Mouse (Mus musculus) common myeloid progenitor, adult 5-6 weeks (primary cell): ENCODE data around the gene Tnfrsf21. TPM values are rescaled to one million over a fixed set of nuclear protein-coding genes. Genes with fewer than 3 reads are reported as not detected.

Experiments used
- ATAC-seq: replicated peaks from 2 replicates; pipeline ENCODE4 v1.8.0; 2016; ENCODE audit warnings: low read depth, mild to moderate bottlenecking, moderate TSS enrichment, inconsistent platforms; ENCODE audit not compliant: poor library complexity, severe bottlenecking
- total RNA-seq: library from RNA; stranded (forward); fragments of 200-1000, 187-1606 nt; gene quantifications from 2 replicates; pipeline ENCODE4 v1.2.3, GENCODE M21; 2017

Tnfrsf21 gene
- total RNA-seq, 1 experiment from 2014 or later = 39.2 TPM

DNA sequence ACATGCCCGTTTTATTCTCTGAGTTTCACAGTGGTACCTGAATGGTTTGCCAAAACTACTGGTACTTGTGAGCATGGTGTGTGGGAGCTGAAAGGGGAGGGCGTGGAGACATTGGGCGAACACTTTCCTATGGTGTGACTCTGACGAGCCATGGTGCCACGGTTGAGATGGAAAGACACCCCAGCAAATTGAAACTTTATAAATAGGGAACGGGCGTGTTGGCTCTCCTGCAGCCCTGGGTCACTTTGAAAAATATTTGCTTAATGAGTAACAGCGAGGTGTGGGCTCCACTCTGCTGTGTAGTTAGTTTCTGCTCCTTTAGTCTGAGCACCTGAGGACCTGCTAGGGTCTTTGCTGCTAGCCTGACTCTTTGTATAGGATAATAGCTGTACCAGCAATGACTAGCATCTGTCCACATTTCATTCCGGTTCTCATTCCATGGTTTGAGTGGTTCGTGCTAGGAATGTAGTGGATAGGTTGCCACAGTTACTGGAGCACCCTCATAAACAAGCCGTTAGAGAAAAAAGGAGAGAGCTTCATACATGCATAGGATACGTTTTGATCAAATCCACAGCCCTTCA is 7.4 kb downstream of the Tnfrsf21 start:
- no peak for ATAC-seq

DNA sequence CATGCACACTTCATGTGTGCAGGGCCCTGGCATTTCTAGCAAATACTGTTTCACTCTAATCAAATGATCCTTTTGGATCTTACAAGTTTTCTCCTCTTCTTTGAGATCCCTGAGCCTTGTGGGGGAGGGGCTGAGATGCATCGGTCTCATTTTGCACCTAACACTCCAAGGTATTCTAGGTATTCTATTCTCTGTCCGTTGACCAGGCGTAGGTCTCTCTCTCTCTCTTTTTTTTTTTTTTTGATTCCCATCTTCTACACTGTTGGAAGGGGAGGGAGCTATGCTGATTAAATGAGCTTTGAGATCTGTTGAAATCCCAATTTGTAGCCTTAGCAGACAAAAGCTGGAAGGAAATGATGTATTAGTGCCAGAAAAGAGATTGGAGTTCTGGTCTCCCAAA is 8.2 kb downstream of the Tnfrsf21 start:
- ATAC-seq = no peak

DNA sequence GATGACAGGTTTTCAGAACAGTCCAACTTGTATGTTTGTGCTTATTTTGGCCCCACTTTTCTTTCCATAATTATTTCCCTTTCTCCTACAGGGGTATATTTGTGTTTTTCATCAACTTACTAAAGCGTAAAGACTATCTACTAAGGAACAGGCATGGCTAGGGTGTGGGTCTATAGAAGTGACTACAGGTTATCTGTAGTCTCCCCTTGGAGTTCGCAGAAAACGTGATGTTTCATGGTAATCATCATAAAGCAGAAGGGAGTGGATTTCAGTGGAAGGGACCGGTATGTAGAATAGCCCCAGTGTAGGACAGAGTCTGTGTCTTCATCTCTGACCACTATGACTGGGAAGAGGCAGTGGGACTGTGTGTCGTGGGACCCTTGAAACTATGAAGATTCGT is 8.7 kb downstream of the Tnfrsf21 start:
- no peak for ATAC-seq

DNA sequence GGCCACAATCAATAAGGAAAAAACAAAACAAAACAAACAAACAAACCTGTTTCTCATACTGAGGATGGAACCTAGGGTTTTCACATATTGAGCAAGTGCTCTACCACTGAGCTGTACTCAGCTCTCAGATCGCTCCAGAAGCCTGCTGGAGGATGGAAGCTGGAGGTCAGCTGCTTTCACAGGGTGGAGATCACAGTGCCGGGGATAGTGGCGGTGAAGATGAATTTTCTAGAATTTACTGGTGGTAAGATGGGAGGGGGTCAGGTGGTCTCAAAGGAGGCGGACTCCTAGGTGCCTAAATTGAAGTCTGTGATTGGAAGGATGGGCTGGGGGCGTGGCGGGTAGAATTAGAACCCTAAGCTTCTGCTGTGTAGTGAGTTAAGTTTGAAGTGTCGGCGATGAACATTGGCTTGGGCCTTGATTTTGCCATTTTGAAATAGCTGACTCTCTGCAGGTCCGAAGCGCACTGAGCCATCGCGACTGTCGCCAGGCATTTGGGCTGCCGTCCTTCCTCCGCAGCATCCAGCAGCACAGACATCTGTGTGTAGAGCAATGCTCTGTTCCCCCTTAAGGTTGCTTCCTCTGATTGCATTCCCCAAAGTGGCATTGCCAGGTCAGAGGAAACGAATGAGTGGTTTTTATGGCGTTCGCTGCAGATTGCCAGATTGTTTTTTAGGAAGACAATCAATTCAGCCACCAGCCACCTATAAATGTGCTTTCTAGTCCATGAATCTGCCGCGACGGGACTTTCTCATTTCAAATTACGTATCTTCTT is 9.7 kb downstream of the Tnfrsf21 start:
- ATAC-seq = no peak

DNA sequence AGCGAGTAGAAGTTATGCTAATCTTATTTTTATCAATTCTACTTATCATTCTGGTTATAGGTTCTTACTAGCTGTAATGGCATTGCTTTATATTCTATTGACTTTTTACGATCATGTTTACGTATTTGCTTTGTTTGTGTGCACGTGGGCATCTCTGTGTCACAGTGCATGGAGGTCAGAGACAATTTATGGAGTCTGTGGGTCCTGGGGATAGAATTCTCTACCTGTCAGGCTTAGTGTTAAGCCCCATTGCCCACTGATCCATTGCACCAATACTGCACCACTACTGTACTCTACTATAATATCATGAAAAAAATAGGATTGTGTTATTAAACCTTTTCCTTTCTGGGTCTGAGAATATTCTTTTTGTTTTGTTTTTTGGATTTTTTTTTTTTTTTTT is 10.4 kb downstream of the Tnfrsf21 start:
- no peak for ATAC-seq

DNA sequence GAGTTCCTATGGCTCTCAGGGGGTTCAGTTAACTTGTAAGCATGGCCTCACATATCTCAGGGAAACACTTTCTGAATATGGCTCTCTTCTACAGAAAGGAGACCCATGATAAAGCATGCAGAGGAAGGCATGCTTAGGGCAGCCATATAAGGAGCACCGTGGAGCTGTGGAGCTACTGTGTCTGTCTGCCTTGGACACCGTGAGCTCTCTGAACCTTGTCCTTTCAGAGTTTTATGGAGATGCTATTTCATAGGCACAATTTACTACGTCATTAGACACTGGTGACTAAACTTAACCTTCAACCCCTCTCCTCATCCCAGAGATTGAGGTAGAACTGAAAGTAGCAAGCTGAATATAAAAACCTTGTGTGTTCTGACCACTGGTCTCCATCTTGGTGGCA is 13.2 kb downstream of the Tnfrsf21 start:
- ATAC-seq = no peak

DNA sequence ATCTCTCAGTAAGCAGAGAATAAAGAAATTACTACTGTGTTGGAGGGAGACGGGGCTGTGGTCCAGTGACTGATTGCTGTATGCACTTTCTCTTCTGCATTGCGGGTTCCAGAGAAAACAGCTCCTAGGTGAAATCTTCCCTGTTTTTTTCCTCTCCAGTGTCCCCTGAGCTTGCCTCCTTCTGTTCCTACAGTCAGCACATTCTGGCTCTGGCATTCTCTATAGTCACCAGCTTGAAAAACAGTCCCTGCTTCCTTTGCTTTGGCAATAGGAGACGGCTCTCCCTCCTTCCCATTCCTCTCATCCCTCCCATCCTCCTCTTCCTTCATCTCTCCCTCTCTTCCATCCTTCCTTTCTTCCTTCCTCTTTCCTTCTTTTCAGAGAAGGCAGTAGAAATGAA is 13.9 kb downstream of the Tnfrsf21 start:
- no peak for ATAC-seq

DNA sequence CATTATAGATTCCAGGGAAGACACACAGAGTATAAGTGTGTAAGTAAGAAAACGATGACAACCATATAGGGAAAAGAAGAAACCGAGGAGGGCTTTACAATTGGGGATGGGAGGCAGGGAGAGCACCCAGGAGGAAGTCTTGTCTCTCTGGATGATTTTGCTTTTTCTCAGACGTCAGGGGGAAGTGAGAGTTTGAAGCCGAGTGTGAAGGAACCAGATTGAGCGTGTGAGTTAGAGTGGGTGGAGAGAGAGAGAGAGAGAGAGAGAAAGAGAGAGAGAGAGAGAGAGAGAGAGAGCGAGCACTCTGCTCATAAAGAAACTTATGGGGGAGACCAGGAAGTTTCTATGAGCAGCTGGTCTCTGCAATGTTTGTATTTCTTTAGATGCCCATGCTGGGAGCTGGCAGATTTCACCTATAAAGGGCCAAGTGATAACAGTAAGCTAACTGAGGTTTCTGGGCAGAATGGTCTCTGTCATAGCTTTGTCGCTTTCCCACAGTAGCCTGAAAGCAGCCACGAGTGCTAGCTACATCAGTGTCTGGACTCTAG is 16.2 kb downstream of the Tnfrsf21 start:
- ATAC-seq = peak; percentile 66

DNA sequence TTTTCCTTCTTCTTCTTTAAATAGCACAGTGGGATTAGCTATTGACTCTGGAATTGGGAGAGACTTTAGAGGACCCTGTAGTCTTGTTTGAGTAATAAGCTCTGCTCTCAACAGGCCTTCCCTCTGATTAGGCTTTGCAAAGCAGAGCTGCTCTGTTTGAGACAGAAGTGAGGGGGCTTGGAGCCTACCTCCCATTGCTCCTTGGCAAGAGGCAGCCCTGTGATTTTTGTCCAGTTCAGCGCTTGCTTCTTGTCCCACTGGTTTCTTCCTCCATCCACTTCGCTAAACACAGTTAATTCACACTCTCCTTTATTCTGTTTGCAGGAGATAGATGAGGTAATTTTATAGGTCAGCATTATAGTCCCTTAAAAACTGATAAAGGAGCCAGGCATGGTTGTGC is 19.0 kb downstream of the Tnfrsf21 start:
- ATAC-seq = no peak

DNA sequence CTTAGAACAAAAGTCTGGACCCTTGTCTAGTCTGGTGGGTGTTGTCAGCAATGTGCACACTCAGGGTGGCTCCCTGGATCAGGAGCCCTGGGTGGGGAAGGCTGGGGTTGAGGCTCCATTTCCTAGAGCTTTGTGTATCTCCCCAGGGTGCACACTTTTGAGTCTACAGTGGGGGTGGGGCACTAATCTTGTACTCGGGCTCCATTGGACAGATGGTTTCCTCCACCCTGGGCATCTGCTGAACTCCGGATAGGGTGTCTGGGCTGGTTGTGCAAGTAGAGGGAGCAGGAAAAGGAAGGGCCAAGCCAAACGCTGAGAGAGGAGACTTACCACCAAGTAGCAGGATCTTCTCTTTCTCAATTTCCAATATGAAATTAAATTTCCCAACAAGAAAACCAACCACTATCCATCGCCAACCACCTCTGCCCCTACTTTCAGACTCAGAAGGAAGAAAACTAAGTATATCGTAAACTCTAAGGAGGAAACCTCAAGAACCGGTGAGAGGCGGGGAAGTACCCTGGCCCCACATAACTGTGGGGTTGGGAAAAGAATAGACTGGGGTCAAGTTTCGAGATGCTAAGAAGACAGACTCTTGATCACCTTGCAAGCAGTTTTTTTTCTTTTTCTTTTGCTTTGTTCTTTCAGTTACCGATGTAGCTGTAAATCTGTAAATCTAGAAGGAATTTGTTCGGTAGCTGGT is 19.9 kb downstream of the Tnfrsf21 start:
- peak; percentile 82 for ATAC-seq

DNA sequence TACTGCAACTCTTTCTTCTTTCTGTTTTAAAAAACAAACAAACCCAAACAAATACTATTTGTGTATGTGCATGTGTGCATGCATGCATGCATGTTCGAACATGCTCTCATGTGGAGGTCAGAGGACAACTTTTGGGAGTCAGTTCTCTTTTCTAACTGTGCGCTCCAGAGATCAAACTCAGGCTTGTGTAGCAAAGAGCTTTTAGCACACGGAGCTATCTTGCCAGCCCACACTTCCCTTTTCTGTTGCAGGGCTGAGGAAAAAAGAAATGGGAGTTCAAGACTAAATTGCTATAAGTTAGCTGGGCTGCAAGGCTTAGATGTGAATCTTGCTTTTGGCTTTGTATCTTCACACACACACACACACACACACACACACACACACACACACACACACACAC is 24.2 kb downstream of the Tnfrsf21 start:
- peak; percentile 59 for ATAC-seq

DNA sequence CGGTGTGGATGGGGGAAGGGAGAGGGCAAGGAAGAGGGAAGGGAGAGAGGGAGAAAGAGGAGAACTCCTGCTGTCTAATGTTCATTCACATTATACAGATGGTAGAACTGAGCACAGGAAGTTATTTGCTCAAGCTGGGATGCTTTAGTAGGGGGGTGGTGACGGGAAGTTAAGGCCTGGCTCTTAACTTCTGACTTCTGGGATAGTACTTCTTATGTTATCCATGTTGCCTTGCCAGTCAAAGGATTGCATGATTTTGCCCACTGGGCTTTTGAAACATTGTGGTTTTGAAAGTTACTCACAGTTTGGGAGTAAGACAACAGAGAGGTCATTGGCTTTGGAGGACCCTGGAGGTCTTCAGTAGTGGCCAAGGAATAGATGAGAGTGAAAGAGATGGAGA is 34.3 kb downstream of the Tnfrsf21 start:
- no peak for ATAC-seq

DNA sequence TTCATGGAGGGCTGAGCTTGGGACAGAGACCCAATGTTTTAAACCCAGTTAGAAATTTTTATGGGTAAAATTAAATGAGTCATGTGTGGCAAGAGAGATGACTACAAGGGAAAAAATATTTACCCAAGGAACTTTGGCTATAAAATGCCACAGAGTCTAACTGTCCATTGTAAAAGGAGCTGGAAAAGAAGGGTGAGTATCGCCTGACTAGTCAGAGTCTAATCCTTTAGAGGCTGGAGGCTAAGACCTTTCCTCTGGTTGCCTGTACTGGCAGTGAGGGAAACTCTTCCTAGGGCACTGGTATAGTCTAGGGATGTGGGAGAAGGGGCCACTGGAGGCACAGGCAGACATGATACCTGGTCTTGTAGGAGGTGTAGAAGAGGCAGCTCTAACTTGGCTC is 36.4 kb downstream of the Tnfrsf21 start:
- no peak for ATAC-seq

DNA sequence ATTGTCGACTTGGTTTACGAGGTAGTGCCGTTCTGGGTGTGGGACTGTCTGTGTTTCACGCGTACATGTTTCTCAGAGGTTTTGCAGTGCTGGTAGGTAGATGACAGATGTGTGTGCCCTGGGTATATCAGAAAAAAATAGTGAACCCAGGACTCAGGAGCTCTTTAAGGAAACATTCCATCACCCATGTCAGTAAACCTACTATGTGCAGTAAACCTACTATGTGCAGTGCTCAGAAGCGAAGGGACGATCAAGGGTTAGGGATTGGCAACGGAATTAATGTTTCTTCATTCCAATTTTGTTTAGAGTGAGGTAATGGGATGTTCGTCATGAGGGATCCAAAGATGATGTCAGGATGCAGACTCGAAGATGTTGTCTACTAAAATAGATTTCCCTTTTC is 37.6 kb downstream of the Tnfrsf21 start:
- ATAC-seq = no peak

DNA sequence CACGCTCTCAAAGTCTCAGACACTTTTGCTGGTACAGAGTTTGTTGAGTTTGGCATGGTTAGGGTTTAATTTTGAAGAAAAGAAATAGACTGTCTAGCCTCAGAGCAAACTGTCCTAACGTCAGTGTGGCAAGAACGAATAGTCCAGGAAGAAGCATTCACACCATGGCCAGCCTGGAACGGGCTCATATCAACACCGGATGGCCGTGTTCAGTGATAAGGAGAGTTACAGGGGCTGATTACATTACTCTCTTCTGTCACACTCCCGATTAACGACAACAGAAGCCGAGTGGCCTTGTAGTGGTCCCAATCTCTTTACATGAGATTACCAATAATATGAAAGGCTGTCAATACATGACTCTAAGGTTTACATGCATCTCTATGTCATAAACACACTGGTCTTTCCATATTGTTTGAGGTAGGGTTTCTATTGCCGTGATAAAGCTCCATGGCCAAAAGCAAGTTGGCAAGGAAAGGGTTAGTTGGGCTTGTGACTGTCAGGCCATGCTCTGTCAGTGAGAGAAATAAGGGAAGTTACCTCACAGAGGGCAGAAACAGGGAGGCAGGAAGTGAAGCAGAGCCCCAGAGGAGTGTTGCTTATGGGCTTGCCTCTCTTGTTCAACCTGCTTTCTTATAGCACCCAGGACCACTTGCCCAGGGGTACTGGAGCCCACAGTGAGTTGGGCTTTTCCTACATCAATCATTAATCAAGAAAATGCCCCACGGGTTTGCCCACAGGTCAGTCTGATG is 42.1 kb downstream of the Tnfrsf21 start:
- peak; percentile 93 for ATAC-seq

DNA sequence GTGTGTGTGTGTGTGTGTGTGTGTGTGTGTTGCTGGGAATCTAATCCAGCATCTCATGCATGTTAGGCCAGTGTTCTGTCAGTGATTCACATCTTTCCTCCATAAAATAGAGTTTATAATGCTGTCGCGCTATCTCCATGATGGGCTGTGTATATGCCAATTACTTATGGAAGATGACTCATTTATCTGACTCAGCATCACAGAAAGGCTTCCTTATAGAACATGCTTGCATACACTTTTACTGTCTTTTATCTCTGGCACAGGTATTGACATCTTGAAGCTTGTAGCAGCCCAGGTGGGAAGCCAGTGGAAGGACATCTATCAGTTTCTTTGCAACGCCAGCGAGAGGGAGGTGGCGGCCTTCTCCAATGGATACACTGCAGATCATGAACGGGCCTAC is 48.4 kb downstream of the Tnfrsf21 start:
- no peak for ATAC-seq

DNA sequence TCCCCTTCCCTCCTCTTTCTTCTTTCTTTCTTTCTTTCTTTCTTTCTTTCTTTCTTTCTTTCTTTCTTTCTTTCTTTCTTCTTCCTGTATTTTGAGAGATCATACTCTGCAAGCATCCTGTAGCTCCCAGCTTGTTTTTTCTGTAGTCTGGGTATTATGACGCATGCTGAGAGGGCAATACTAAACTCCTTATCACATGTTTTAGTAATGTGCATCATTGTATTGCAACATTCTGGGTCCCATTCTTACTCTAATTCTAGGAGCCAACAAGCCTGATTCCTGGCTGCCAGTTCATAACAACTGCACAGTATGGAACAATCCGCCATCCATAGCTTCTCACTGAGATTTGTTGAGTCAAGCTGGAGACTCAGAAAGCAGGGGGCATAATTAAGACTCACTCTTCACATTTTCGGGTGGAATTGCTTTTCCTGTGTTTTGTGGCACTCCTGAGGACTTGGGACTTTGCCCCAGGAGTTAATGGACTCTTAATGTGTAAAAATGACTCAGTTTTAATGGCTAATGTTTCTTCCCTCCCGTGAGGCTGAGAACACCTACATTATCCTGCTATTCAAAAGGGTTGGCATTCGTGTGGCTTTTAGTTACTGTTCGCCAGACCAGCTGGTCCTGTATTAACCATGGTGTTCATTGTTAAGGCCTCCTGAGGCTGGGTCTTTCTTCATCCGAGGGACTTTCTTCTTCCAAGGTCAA is 52.6 kb downstream of the Tnfrsf21 start:
- ATAC-seq = no peak

DNA sequence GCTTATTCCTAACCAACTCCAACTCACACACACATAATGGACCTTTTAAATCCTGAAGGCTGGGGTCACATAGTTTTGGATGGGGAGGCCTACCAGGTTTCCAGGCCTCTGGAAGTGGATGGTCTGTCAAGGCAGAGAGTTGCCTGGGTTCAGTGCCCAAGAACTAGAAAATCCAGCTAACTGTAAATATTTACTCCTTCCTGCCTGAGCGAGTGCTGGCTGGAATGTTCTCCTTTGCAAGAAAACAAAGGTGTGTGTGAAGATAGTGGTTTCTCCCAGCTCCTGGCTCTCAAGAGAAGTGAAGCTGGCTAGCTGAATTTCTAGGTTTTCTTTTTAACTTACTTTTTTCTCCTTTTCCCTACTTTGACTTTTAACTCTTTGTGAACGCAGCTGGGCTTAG is 54.6 kb downstream of the Tnfrsf21 start:
- ATAC-seq = no peak

DNA sequence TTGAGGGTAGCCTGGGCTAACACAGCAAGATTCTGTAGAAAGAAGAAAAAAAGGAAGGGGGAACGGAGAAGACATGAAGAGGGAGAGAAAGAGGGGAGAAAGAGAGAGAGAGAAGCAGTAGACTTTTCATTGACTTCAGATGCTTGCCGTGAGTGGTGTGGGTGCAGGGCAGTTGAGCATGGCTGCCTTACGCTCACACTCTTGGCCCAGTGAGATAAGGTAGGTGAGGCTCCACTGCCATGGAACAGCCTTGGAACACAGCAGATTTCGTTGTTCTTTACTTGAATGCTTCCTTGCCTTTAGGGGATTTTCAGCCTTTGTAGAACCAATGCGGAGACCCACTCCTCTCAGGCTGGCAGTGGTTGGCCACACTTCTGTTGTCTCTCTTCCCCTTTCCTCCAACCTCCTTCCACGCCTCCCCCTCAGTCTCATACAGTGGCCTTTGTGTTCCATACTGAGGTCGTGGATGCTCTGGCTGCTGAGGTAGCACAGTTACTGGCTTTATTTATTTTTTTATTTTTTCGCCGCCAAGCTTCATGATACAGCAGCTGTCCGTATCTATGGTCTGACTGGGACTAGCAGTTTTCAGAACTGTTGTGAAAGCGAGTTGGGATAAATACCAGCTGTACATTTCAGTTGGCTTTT is 55.9 kb downstream of the Tnfrsf21 start:
- peak; percentile 63 for ATAC-seq
